Mouse (Mus musculus): ENCODE measurements around the gene Lrfn1. TPM values are rescaled to one million over a fixed set of nuclear protein-coding genes. Genes with fewer than 3 reads are reported as not detected.

Gene Lrfn1
- polyA plus RNA-seq, 1 experiment, result 39.6 TPM

DNA sequence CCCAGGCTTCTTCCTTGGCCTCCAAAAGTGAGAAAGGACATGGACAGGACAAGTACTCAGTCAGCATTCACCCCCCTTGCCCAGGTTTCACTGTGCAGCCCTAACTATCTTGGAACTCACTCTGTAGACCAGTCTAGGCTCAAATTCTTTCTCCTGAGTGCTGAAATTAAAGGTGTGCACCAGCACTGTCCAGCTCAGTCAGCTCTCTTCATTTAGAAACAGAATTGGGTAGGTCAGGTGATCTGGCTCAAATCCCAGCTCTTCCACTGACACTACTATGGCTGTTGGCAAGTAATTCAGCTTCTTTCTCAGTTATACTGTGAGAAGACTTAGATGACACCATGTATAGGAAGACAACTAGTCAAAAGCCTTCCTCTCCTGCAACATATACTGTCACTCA lies 24.0 kb upstream of the Lrfn1 start:
- H3K27ac ChIP-seq (ENCODE audit: insufficient read depth, low read length), result no peak overlapping the region
- H3K4me3 ChIP-seq (replicated peaks; ENCODE audit: insufficient read depth, low read depth, low read length), result no peak overlapping the region
- peaks cover 3% of the 10 kb centered on the region; the same call in 1 of the 2 replicates for H3K4me1 ChIP-seq (ENCODE audit: control insufficient read depth, insufficient read depth, low read length)
- no peak for TF ChIP-seq POLR2A (IDR thresholded peaks at IDR 0.05; ENCODE audit: borderline replicate concordance, insufficient read depth, low read length)
- TF ChIP-seq CTCF (IDR thresholded peaks at IDR 0.05; ENCODE audit: borderline replicate concordance, insufficient read depth, low read depth, low read length), result no peak
- H3K27me3 ChIP-seq (ENCODE audit: control insufficient read depth, insufficient read depth, low read length), result no peaks in the 10 kb centered on the region
- DNase-seq, result peak in 1 of 2 experiments; percentile 59

- Histone ChIP-seq H3K27me3 (ENCODE audit: control insufficient read depth, insufficient read depth, low read length) (no peaks in the 10 kb centered on the region), H3K4me1 (ENCODE audit: control insufficient read depth, insufficient read depth, low read length) (peaks cover 6% of the 10 kb centered on the region; the same call in 1 of the 2 replicates)
- 77% methylated on average over 1 of the region's 1 CpGs for WGBS
Observed at GRCm38 (mm10) chr7:28430512-28430911, 21.3 kb upstream of the Lrfn1 start.

GRCm38 (mm10) chr7:28432252-28432651 lies 19.5 kb upstream of the Lrfn1 start:
- 0 out of 2 replicates have a peak, but pooled peaks cover 4% of the 10 kb centered on the region for H3K4me1 ChIP-seq (ENCODE audit: control insufficient read depth, insufficient read depth, low read length)
- DNase-seq, result no peak
- TF ChIP-seq POLR2A (IDR thresholded peaks at IDR 0.05; ENCODE audit: borderline replicate concordance, insufficient read depth, low read length), result no peak
- no peak for TF ChIP-seq CTCF (IDR thresholded peaks at IDR 0.05; ENCODE audit: borderline replicate concordance, insufficient read depth, low read depth, low read length)
- H3K27ac ChIP-seq (ENCODE audit: insufficient read depth, low read length), result no peak overlapping the region
- 91% methylated on average over 2 of the region's 2 CpGs for WGBS
- H3K27me3 ChIP-seq (ENCODE audit: control insufficient read depth, insufficient read depth, low read length), result no peaks in the 10 kb centered on the region
- H3K4me3 ChIP-seq (replicated peaks; ENCODE audit: insufficient read depth, low read depth, low read length), result no peak overlapping the region

More at GRCm38 (mm10) chr7:28430512-28430911, 21.3 kb upstream of the Lrfn1 start:
- no peak for DNase-seq
- TF ChIP-seq POLR2A (IDR thresholded peaks at IDR 0.05; ENCODE audit: borderline replicate concordance, insufficient read depth, low read length) (no peak), CTCF (IDR thresholded peaks at IDR 0.05; ENCODE audit: borderline replicate concordance, insufficient read depth, low read depth, low read length) (no peak)
- Histone ChIP-seq H3K27ac (ENCODE audit: insufficient read depth, low read length) (no peak overlapping the region), H3K4me3 (replicated peaks; ENCODE audit: insufficient read depth, low read depth, low read length) (no peak overlapping the region)

DNA sequence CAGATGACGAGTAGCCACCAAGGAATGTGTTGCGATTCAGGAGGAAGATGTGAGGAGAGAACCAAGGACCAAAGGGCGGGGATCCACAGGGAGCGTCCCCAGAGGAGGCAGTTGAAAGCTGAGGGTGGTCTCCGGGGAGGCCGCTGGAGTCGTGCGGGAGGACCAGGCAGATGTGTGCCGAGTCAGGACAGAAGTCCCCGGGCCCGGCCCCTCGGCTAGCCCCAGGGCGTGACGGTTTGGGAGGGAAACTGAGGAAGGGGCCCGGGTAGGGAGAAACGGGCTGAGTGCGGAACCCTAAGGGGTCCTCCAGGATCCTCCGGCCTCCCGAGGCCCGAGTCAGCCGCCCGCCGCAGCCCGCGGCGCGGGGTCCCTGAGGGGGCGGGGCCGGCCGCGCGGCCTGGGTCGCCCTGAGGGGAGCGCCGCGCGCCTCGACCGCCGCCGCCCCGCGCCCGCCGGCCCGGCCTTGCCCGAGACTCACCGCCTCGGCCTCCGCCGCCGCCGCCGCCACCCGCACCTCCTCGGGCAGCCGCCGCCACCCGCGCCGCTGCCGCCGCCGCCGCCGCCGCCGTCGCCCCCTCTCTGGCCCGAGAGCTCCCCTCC lies 16.0 kb upstream of the Lrfn1 start:
- no peak overlapping the region for H3K27ac ChIP-seq (ENCODE audit: insufficient read depth, low read length)
- H3K4me3 ChIP-seq (replicated peaks; ENCODE audit: insufficient read depth, low read depth, low read length), result peak overlapping the region; percentile 76
- peak; percentile 48 to 52 for DNase-seq
- no peaks in the 10 kb centered on the region for H3K27me3 ChIP-seq (ENCODE audit: control insufficient read depth, insufficient read depth, low read length)
- H3K4me1 ChIP-seq (ENCODE audit: control insufficient read depth, insufficient read depth, low read length), result 0 out of 2 replicates have a peak, but pooled peaks cover 4% of the 10 kb centered on the region
- TF ChIP-seq POLR2A (IDR thresholded peaks at IDR 0.05; ENCODE audit: borderline replicate concordance, insufficient read depth, low read length), result no peak
- TF ChIP-seq CTCF (IDR thresholded peaks at IDR 0.05; ENCODE audit: borderline replicate concordance, insufficient read depth, low read depth, low read length), result no peak
- 2% methylated on average over 62 of the region's 70 CpGs for WGBS

DNA sequence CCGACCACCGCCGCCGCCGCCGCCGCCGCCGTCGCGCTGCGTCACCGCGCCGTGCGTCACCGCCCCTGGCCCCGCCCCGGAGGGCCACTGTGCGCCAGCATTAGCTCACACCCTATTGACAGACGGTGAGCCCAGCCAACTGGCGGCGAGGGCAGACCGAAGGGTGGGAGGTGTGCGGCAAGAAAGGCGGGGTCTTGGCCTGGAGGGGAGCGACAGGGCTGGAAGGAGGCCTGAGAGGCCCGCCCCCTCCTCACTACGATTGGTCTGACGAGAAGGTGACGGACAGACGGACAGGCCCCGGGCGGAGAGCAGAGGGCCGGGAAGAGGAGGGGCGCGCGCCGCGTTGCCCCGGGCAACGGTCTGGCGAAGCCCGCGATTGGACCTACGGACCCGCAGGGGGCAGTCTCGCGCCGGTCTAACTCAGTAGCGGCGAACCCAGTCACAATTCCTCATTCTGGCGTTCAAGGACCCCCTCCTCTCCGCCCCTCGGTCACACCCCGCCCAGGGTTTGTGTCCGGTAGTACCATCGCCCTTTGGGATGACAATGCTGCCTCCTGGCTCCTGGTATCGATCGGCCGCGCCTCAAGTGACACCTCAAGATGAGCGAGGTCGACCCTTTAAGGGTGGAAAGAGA lies 15.4 kb upstream of the Lrfn1 start:
- TF ChIP-seq POLR2A (IDR thresholded peaks at IDR 0.05; ENCODE audit: borderline replicate concordance, insufficient read depth, low read length), result peak; percentile 36; the same call in 1 of the 2 replicates
- TF ChIP-seq CTCF (IDR thresholded peaks at IDR 0.05; ENCODE audit: borderline replicate concordance, insufficient read depth, low read depth, low read length), result peak; percentile 64
- Histone ChIP-seq H3K27ac (ENCODE audit: insufficient read depth, low read length) (peak overlapping the region; percentile 24), H3K27me3 (ENCODE audit: control insufficient read depth, insufficient read depth, low read length) (no peaks in the 10 kb centered on the region), H3K4me3 (replicated peaks; ENCODE audit: insufficient read depth, low read depth, low read length) (peak overlapping the region; percentile 83), H3K4me1 (ENCODE audit: control insufficient read depth, insufficient read depth, low read length) (0 out of 2 replicates have a peak, but pooled peaks cover 4% of the 10 kb centered on the region)
- WGBS, result under 1% methylated on average over 63 of the region's 64 CpGs
- peak; percentile 100 for DNase-seq

DNA sequence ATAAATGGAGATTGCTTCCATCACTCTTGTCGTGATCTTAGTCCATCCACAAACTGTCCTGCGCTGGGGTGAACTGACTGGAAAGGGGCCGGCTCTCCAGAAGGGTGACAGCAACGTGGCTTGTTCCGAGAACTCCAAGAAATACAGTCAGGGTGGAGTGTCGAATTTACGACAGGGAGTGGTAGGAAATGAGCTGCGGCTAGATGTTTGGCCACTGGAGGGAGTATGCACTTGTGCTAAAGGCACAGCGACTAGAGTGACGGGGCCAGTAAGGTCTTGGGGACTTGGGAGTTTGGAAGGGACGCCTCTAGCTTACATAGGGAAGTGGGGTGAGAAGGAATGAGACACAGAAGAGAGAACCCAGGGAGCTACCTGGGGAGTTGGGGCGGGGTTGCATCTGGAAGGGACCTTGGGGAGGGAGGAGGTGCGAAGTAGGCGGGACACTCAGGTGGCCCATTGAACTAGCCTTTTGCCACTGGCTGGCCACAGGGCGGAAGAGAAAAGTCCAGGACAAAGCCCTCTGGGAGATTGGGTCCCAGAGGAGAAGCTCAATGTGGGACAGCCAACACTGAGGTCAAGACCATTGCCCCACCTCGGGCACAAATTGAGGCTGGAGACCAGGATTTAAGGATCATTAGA lies 14.7 kb upstream of the Lrfn1 start, which contains the start of gene Gmfg:
TSS of gene Gmfg (plus strand) at position 516 of the 639 bp plus-strand sequence.
- H3K27ac ChIP-seq (ENCODE audit: insufficient read depth, low read length), result peak within 1 kb of the TSS; percentile 24
- peak within 1 kb of the TSS; percentile 83 for H3K4me3 ChIP-seq (replicated peaks; ENCODE audit: insufficient read depth, low read depth, low read length)
- no peaks in the 10 kb centered on the region for H3K27me3 ChIP-seq (ENCODE audit: control insufficient read depth, insufficient read depth, low read length)
- peak in 1 of 2 experiments; percentile 76 for DNase-seq
- H3K4me1 ChIP-seq (ENCODE audit: control insufficient read depth, insufficient read depth, low read length), result 0 out of 2 replicates have a peak, but pooled peaks cover 4% of the 10 kb centered on the region
- no peak for TF ChIP-seq POLR2A (IDR thresholded peaks at IDR 0.05; ENCODE audit: borderline replicate concordance, insufficient read depth, low read length)
- peak; percentile 65; the same call in 1 of the 2 replicates for TF ChIP-seq CTCF (IDR thresholded peaks at IDR 0.05; ENCODE audit: borderline replicate concordance, insufficient read depth, low read depth, low read length)
- WGBS, result 3% methylated on average over 16 of the region's 16 CpGs

- Histone ChIP-seq H3K27me3 (ENCODE audit: control insufficient read depth, insufficient read depth, low read length) (no peaks in the 10 kb centered on the region), H3K27ac (ENCODE audit: insufficient read depth, low read length) (no peak overlapping the region), H3K4me3 (replicated peaks; ENCODE audit: insufficient read depth, low read depth, low read length) (no peak overlapping the region), H3K4me1 (ENCODE audit: control insufficient read depth, insufficient read depth, low read length) (0 out of 2 replicates have a peak, but pooled peaks cover 4% of the 10 kb centered on the region)
- TF ChIP-seq CTCF (IDR thresholded peaks at IDR 0.05; ENCODE audit: borderline replicate concordance, insufficient read depth, low read depth, low read length) (no peak), POLR2A (IDR thresholded peaks at IDR 0.05; ENCODE audit: borderline replicate concordance, insufficient read depth, low read length) (no peak)
- no peak for DNase-seq
Observed at GRCm38 (mm10) chr7:28437964-28438363, 13.8 kb upstream of the Lrfn1 start.
